Mouse (Mus musculus) lung, postnatal 14 days (tissue): ENCODE measurements around the gene Rab12.

Experiments
- DNase-seq: peaks from one replicate; pipeline ENCODE4 v3.0.0; 2021

Rab12 gene

DNA sequence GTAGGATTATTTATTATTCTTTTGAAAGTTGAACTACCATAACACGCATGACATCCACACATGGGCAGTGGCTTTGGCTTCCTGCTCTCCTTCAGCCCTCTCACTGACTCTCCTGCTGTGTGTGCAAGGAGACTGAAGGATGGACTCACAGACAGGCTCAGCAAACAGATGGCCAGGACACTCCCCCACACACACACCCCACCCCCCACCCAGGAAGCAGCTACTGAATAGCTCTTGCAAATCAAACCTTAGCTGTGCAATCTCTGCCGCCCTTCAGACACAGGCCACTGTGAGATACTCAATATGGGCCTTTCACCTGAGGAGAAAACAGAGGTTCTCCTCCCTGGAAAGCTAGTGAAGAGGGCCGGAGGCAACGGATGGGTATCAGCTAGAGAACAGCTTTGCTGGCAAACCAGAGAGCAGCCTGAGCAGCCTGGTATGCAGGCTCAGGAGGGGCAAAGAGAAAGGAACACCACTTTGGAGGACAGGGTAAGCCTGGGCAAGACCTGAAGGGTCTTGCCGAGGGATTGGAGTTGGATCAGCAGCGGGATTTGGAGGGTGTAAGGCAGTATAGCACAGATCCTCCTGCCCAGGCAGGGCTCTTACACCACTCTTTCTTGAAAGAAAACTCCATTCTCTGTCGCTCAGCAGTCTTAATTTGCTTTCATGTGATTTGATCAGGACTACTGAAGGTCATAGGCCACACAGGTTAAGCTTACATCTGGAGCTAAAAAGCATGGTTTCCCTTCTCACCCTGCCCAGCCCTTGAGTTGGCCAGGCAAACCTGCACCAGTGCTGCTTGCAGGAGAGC is 73.1 kb downstream of the Rab12 start:
- no peak for DNase-seq
